In the genomic region with DNA sequence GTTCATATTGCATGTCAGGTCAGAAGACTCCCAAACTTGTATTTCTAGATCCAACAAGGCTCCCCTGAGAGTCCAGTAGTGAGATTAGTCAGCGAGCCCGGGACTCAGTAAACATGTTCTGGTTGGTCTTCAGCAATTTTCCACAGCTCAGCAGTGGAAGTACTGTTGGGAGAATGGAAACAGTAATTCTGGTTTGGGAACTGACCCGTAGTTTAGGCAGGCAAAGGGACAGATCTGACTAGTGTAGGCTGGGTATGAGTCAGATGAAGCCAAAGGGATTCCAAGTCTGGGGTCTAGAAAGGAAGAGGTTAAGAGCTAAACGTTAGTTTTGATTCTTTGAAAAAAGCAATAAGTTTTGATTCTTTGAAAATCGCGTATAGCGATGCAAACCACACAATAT, we compare ENCODE assay signal across 7 mouse cellular contexts. TPM values are rescaled to one million over a fixed set of nuclear protein-coding genes. Genes with fewer than 3 reads are reported as not detected.
DNase-seq lines count a peak whose midpoint lies in the region; ATAC-seq and TF ChIP-seq lines count a peak whose summit lies in the region.

No protein-coding gene starts in this region.

- peak overlapping the region; percentile 86 for H3K9ac ChIP-seq in intestine, postnatal 0 days (ENCODE audit: low read depth, low read length)
- peak overlapping the region; percentile 91 for H3K9ac ChIP-seq in stomach, embryonic 14.5 days (replicated peaks; ENCODE audit: low read depth, low read length)

- no peaks in the 10 kb centered on the region for H3K9me3 ChIP-seq in intestine, postnatal 0 days (ENCODE audit: control insufficient read depth)
- H3K9me3 ChIP-seq in stomach, embryonic 14.5 days (ENCODE audit: control insufficient read depth, low read depth, low read length): no peaks in the 10 kb centered on the region

- WGBS in thymus, adult 2 months: 5% methylated on average over 7 of the region's 7 CpGs
- WGBS in intestine, postnatal 0 days: 4% methylated on average over 7 of the region's 7 CpGs
- WGBS in stomach, embryonic 14.5 days: 5% methylated on average over 7 of the region's 7 CpGs

- no peaks in the 10 kb centered on the region for H3K36me3 ChIP-seq in thymus, adult 2 months (ENCODE audit: control insufficient read depth, insufficient read depth, low read length)
- no peaks in the 10 kb centered on the region for H3K36me3 ChIP-seq in intestine, postnatal 0 days (ENCODE audit: control insufficient read depth, insufficient read depth)
- H3K36me3 ChIP-seq in stomach, embryonic 14.5 days (ENCODE audit: control insufficient read depth, insufficient read depth, low read length): peaks cover 6% of the 10 kb centered on the region; the same call in 1 of the 2 replicates

- no peak for TF ChIP-seq POLR2A in thymus, adult 2 months (IDR thresholded peaks at IDR 0.05; ENCODE audit: control insufficient read depth, extremely low read depth, insufficient read depth, low read length, poor library complexity)

- no peak for ATAC-seq in intestine, postnatal 0 days
- no peak for ATAC-seq in stomach, embryonic 14.5 days (ENCODE audit: insufficient number of reproducible peaks, insufficient read depth, low FRiP score, low read depth)

- no peak for TF ChIP-seq CTCF in thymus, adult 2 months (IDR thresholded peaks at IDR 0.05; ENCODE audit: borderline replicate concordance, control insufficient read depth, extremely low read depth, insufficient read depth, low read length, poor library complexity)
- TF ChIP-seq CTCF in intestine, postnatal 0 days (IDR thresholded peaks at IDR 0.05; ENCODE audit: low read depth): no peak

- no peak overlapping the region for H3K27ac ChIP-seq in thymus, adult 2 months (ENCODE audit: control insufficient read depth, insufficient read depth, low read length)
- peak overlapping the region; percentile 82; the same call in 1 of the 2 replicates for H3K27ac ChIP-seq in intestine, postnatal 0 days (ENCODE audit: low read depth, low read length)
- H3K27ac ChIP-seq in stomach, embryonic 14.5 days (ENCODE audit: low read length): peak overlapping the region; percentile 94

- peak overlapping the region; percentile 92 for H3K4me2 ChIP-seq in intestine, postnatal 0 days (replicated peaks; ENCODE audit: low read depth)
- peak overlapping the region; percentile 96 for H3K4me2 ChIP-seq in stomach, embryonic 14.5 days (replicated peaks; ENCODE audit: low read depth, low read length)

- no peak for DNase-seq in thymus, adult 2 months
- DNase-seq in thymus, postnatal 4 days: no peak
- DNase-seq in fibroblast of lung, adult 2 months (ENCODE audit: low read depth): peak; percentile 60
- DNase-seq in frontal cortex, adult 2 months (ENCODE audit: extremely low spot score in 1 of 2, low spot score in 1 of 2): no peak
- DNase-seq in thymus, postnatal 14 days: no peak

- H3K4me1 ChIP-seq in thymus, adult 2 months (replicated peaks; ENCODE audit: control insufficient read depth, insufficient read depth, low read length): peaks cover 3% of the 10 kb centered on the region
- 0 out of 2 replicates have a peak, but pooled peaks cover 4% of the 10 kb centered on the region for H3K4me1 ChIP-seq in intestine, postnatal 0 days (replicated peaks; ENCODE audit: control insufficient read depth, insufficient read depth, low read length)
- peaks cover 17% of the 10 kb centered on the region for H3K4me1 ChIP-seq in stomach, embryonic 14.5 days (ENCODE audit: control insufficient read depth, insufficient read depth, low read length)

- H3K4me3 ChIP-seq in thymus, adult 2 months (ENCODE audit: control insufficient read depth, insufficient read depth, low read length): peak overlapping the region; percentile 86
- H3K4me3 ChIP-seq in intestine, postnatal 0 days (ENCODE audit: low read depth, low read length): peak overlapping the region; percentile 91
- peak overlapping the region; percentile 82 for H3K4me3 ChIP-seq in stomach, embryonic 14.5 days (ENCODE audit: low read depth, low read length)

- no peaks in the 10 kb centered on the region; the same call in 1 of the 2 replicates for H3K27me3 ChIP-seq in thymus, adult 2 months (ENCODE audit: control insufficient read depth, insufficient read depth, low read length)
- no peaks in the 10 kb centered on the region for H3K27me3 ChIP-seq in intestine, postnatal 0 days (replicated peaks; ENCODE audit: control insufficient read depth, insufficient read depth, low read length)
- H3K27me3 ChIP-seq in stomach, embryonic 14.5 days (ENCODE audit: control insufficient read depth, insufficient read depth, low read length): no peaks in the 10 kb centered on the region

RNA-seq across cellular contexts. Expression of a gene that starts 0.6 kb away (rescaled TPM):
- polyA plus RNA-seq in thymus, adult 2 months (2012; rRNA removed): 88.3 and 92.6 TPM in 2 replicates
- 148 and 157 TPM in 2 replicates for polyA plus RNA-seq in intestine, postnatal 0 days (2015; fragmentation: Nextera tagmentation; extraction: Ambion mirVana)
- polyA plus RNA-seq in stomach, embryonic 14.5 days (2014; fragmentation: Nextera tagmentation; extraction: Ambion mirVana): 153 and 154 TPM in 2 replicates
- polyA plus RNA-seq in frontal cortex, adult 2 months (2012; rRNA removed): 63.8 TPM in 2 replicates

RNA-seq across cellular contexts. Expression of a gene that starts 7.1 kb away (rescaled TPM):
- polyA plus RNA-seq in thymus, adult 2 months (2012; rRNA removed): 13.5 and 20.5 TPM in 2 replicates
- polyA plus RNA-seq in intestine, postnatal 0 days (2015; fragmentation: Nextera tagmentation; extraction: Ambion mirVana): 67.7 and 74.7 TPM in 2 replicates
- 123 and 128 TPM in 2 replicates for polyA plus RNA-seq in stomach, embryonic 14.5 days (2014; fragmentation: Nextera tagmentation; extraction: Ambion mirVana)
- polyA plus RNA-seq in frontal cortex, adult 2 months (2012; rRNA removed): 65.6 and 82.1 TPM in 2 replicates

RNA-seq across cellular contexts. Expression of a gene that starts 7.4 kb away (rescaled TPM):
- 1.2 TPM in 2 replicates for polyA plus RNA-seq in thymus, adult 2 months (2012; rRNA removed)
- polyA plus RNA-seq in intestine, postnatal 0 days (2015; fragmentation: Nextera tagmentation; extraction: Ambion mirVana): 4.6 and 4.7 TPM in 2 replicates
- 21.9 and 26.8 TPM in 2 replicates for polyA plus RNA-seq in stomach, embryonic 14.5 days (2014; fragmentation: Nextera tagmentation; extraction: Ambion mirVana)
- 10.8 and 12.5 TPM in 2 replicates for polyA plus RNA-seq in frontal cortex, adult 2 months (2012; rRNA removed)

RNA-seq across cellular contexts. Expression of a gene that starts 25.9 kb away (rescaled TPM):
- 0.71 and 0.84 TPM in 2 replicates for polyA plus RNA-seq in thymus, adult 2 months (2012; rRNA removed)
- polyA plus RNA-seq in intestine, postnatal 0 days (2015; fragmentation: Nextera tagmentation; extraction: Ambion mirVana): 0.26 and 0.47 TPM in 2 replicates
- 0.87 and 1.6 TPM in 2 replicates for polyA plus RNA-seq in stomach, embryonic 14.5 days (2014; fragmentation: Nextera tagmentation; extraction: Ambion mirVana)
- polyA plus RNA-seq in frontal cortex, adult 2 months (2012; rRNA removed): 0.71 and 0.84 TPM in 2 replicates

RNA-seq across cellular contexts. Expression of a gene that starts 26.0 kb away (rescaled TPM):
- 245 and 273 TPM in 2 replicates for polyA plus RNA-seq in thymus, adult 2 months (2012; rRNA removed)
- 255 and 276 TPM in 2 replicates for polyA plus RNA-seq in intestine, postnatal 0 days (2015; fragmentation: Nextera tagmentation; extraction: Ambion mirVana)
- 207 and 215 TPM in 2 replicates for polyA plus RNA-seq in stomach, embryonic 14.5 days (2014; fragmentation: Nextera tagmentation; extraction: Ambion mirVana)
- polyA plus RNA-seq in frontal cortex, adult 2 months (2012; rRNA removed): 147 and 151 TPM in 2 replicates
